Mouse (Mus musculus) liver, embryonic 15.5 days (tissue): ENCODE results near the gene Aldh3b3. TPM values are rescaled to one million over a fixed set of nuclear protein-coding genes. Genes with fewer than 3 reads are reported as not detected.

Experiments used
- ATAC-seq: fragments of 200-750 bp; cut with Nextera tagmentation; 2 replicates; pipeline ENCODE4 v1.8.0; 2017; ENCODE audit warnings: moderate number of reproducible peaks, mild to moderate bottlenecking, moderate library complexity; ENCODE audit not compliant: insufficient read depth
- H3K27ac ChIP-seq: fragments of 300-500 bp; sonication (generic); replicated peaks from 2 replicates; pipeline ENCODE4 v1.5.1; 2015; ENCODE audit warnings: mild to moderate bottlenecking, inconsistent platforms
- H3K27me3 ChIP-seq: fragments of 300-500 bp; sonication (generic); 2 replicates; pipeline ENCODE4 v1.6.1; 2015; ENCODE audit warnings: mild to moderate bottlenecking, inconsistent platforms
- H3K36me3 ChIP-seq: fragments of 300-500 bp; sonication (generic); replicated peaks from 2 replicates; pipeline ENCODE4 v1.6.1; 2015; ENCODE audit warnings: moderate library complexity, mild to moderate bottlenecking, inconsistent platforms
- H3K4me1 ChIP-seq: fragments of 300-500 bp; sonication (generic); replicated peaks from 2 replicates; pipeline ENCODE4 v1.6.1; 2015; ENCODE audit warnings: inconsistent platforms
- H3K4me2 ChIP-seq: fragments of 300-500 bp; sonication (generic); 2 replicates; pipeline ENCODE4 v1.6.1; 2015; ENCODE audit warnings: moderate library complexity, mild to moderate bottlenecking, inconsistent platforms
- H3K4me3 ChIP-seq: fragments of 300-500 bp; sonication (generic); replicated peaks from 2 replicates; pipeline ENCODE4 v1.5.1; 2015; ENCODE audit warnings: mild to moderate bottlenecking, inconsistent platforms
- H3K9ac ChIP-seq: fragments of 300-500 bp; sonication (generic); 2 replicates; pipeline ENCODE4 v1.6.1; 2015; ENCODE audit warnings: moderate library complexity, mild to moderate bottlenecking, inconsistent platforms
- H3K9me3 ChIP-seq: fragments of 300-500 bp; sonication (generic); replicated peaks from 2 replicates; pipeline ENCODE4 v1.6.1; 2016; ENCODE audit warnings: inconsistent platforms
- WGBS: fragments of 180-500 bp; shearing (Covaris S2); methylation state at CpG from one replicate; pipeline ENCODE4 v1.1.7; 2015; ENCODE audit warnings: mixed read lengths; ENCODE audit not compliant: insufficient replicate concordance; 5-methylcytosine and 5-hydroxymethylcytosine counted together
- polyA plus RNA-seq: library from polyadenylated mRNA; unstranded; fragments of >200 nt; fragmentation: Nextera tagmentation; extraction: Ambion mirVana; gene quantifications from 2 replicates; pipeline ENCODE4 v1.2.1, GENCODE M21; 2015

Aldh3b3 gene
- polyA plus RNA-seq, 1 experiment from 2014 or later = 0.03 TPM

GRCm38 (mm10) chr19:4001752-4002151 lies 43.3 kb downstream of the Aldh3b3 start:
- WGBS = 85% methylated on average over 5 of the region's 5 CpGs
- 0 out of 2 replicates have a peak overlapping the region, but pooled peaks have one; percentile 1 for H3K4me3 ChIP-seq
- H3K9me3 ChIP-seq = no peaks in the 10 kb centered on the region
- H3K27me3 ChIP-seq = no peaks in the 10 kb centered on the region
- peaks cover 12% of the 10 kb centered on the region for H3K36me3 ChIP-seq
- peaks cover 30% of the 10 kb centered on the region for H3K4me1 ChIP-seq
- no peak overlapping the region for H3K9ac ChIP-seq
- H3K27ac ChIP-seq = no peak overlapping the region
- 0 out of 2 replicates have a peak overlapping the region, but pooled peaks have one; percentile 99 for H3K4me2 ChIP-seq
- ATAC-seq = no peak

DNA sequence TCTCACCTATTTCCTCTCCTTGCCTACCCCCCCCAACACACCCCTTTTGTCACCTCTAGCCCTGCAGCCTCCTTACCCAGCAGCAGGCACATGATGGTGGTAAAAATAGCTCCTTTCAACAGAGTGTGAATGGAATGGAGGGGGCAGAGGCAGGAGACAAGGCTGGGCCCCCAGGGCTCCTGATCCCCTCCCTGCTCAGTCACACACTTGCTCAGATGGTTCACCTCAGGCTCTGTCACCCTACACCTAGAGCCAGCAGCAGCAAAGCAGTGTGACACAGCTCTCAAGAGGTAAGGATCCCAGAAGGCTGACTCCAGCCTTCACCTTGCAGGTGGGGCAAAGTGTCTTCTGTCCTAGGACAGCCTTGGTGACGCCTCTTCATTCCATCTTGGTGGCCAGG lies 44.7 kb downstream of the Aldh3b3 start, which contains the start of gene Doc2g:
Gene Doc2g (plus strand): TSS at position 202 of the 400 bp plus-strand sequence.
- Histone ChIP-seq H3K36me3 (peaks cover 25% of the 10 kb centered on the region), H3K4me3 (no peak within 1 kb of the TSS), H3K27me3 (no peaks in the 10 kb centered on the region), H3K4me1 (peaks cover 30% of the 10 kb centered on the region), H3K27ac (no peak within 1 kb of the TSS), H3K4me2 (no peak within 1 kb of the TSS), H3K9me3 (no peaks in the 10 kb centered on the region), H3K9ac (no peak within 1 kb of the TSS)
- 60% methylated on average over 1 of the region's 1 CpGs for WGBS
- no peak for ATAC-seq

DNA sequence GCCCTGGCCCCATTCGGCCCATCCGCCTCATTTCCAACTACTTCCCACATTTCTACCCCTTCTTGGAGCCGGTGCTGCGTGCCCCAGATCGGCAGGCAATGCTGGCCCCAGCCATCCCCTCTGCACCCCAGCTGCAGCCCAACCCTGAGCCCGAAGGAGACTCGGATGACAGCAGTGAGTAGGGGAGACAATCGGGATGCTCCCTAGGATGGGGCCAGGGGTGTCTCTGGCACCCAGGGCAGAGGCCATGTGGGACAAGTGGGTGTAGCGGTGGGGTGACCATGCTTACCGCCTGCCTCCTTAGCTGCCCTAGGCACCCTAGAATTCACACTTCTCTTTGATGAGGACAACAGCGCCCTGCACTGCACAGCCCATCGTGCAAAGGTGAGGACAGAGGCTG lies 45.2 kb downstream of the Aldh3b3 start:
- Histone ChIP-seq H3K9me3 (no peaks in the 10 kb centered on the region), H3K4me1 (peaks cover 30% of the 10 kb centered on the region), H3K27ac (no peak overlapping the region), H3K4me3 (no peak overlapping the region), H3K27me3 (no peaks in the 10 kb centered on the region), H3K4me2 (no peak overlapping the region), H3K36me3 (peaks cover 31% of the 10 kb centered on the region), H3K9ac (no peak overlapping the region)
- ATAC-seq = no peak
- 72% methylated on average over 12 of the region's 12 CpGs for WGBS

DNA sequence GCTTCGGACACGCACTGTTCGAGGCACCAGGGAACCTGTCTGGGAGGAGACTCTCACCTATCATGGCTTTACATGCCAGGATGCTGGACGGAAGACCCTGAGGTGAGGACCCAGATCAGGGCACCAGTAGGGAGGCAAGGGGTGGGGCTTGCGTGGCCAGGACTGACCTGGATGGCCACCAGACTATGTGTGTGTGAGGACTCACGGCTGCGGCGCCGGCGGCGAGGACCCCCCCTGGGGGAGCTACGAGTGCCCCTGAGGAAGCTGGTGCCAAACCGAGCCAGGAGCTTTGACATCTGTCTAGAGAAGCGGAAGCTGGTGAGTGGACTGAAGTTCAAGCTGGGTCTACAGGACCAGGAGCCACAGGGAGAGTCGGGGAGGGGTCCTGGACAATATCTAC lies 45.9 kb downstream of the Aldh3b3 start:
- 83% methylated on average over 15 of the region's 15 CpGs for WGBS
- Histone ChIP-seq H3K27me3 (no peaks in the 10 kb centered on the region), H3K4me1 (peaks cover 24% of the 10 kb centered on the region), H3K4me3 (no peak overlapping the region), H3K27ac (no peak overlapping the region), H3K9me3 (no peaks in the 10 kb centered on the region), H3K36me3 (peaks cover 38% of the 10 kb centered on the region), H3K9ac (no peak overlapping the region), H3K4me2 (no peak overlapping the region)
- no peak for ATAC-seq

DNA sequence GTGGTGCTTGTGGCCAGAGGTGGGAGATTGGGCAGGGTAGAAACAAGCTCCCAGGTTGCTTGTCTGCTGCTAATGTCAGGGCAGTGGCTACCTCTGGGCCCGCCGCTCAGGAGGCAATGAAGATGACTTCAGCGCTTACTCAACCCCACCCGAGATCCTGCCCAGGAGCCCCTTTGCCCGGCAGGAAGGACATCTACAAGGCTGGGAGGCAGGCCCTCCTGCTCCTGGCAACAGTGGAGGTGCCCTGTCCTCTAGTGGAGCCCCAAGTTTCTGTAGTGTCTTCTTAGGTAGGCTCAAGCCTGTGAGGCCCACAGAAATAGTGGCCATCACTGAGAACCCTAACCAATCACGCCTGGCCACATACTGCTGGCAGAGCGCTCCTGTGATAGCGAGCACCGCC lies 46.6 kb downstream of the Aldh3b3 start:
- Histone ChIP-seq H3K36me3 (peaks cover 45% of the 10 kb centered on the region), H3K9ac (no peak overlapping the region), H3K4me3 (no peak overlapping the region), H3K27ac (no peak overlapping the region), H3K4me1 (peaks cover 18% of the 10 kb centered on the region), H3K4me2 (no peak overlapping the region), H3K9me3 (no peaks in the 10 kb centered on the region), H3K27me3 (no peaks in the 10 kb centered on the region)
- no peak for ATAC-seq
- 80% methylated on average over 9 of the region's 9 CpGs for WGBS

GRCm38 (mm10) chr19:4005971-4006370 lies 47.5 kb downstream of the Aldh3b3 start:
- Histone ChIP-seq H3K27me3 (no peaks in the 10 kb centered on the region), H3K9me3 (no peaks in the 10 kb centered on the region), H3K4me3 (no peak overlapping the region), H3K4me2 (no peak overlapping the region), H3K9ac (no peak overlapping the region), H3K27ac (no peak overlapping the region), H3K36me3 (peaks cover 52% of the 10 kb centered on the region), H3K4me1 (peaks cover 14% of the 10 kb centered on the region)
- WGBS = 79% methylated on average over 8 of the region's 8 CpGs
- no peak for ATAC-seq

DNA sequence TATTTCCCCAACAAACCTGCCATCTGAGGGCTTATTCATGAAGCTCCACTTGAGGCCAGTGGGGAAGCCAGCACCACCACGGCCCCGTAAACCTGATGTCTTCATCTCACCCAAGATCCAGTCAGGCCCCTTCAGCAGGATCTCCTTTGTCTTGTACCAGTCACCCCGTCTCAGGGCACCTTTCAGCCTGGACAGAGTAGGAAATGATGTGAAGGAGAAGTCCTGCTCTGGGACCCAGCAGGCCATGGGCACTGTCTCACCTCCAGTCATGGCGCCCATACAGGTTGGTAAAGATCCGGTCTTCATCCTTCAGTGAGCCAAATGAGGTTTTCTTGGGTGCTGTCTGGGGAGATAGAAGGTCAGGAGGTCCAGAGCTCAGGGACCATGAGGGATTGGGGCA lies 52.6 kb downstream of the Aldh3b3 start:
- Histone ChIP-seq H3K4me3 (peak overlapping the region; percentile 83), H3K27me3 (no peaks in the 10 kb centered on the region), H3K4me1 (peaks cover 41% of the 10 kb centered on the region), H3K4me2 (peak overlapping the region; percentile 78), H3K27ac (no peak overlapping the region), H3K36me3 (peaks cover 50% of the 10 kb centered on the region), H3K9ac (no peak overlapping the region), H3K9me3 (no peaks in the 10 kb centered on the region)
- WGBS = 87% methylated on average over 5 of the region's 5 CpGs
- ATAC-seq = no peak

GRCm38 (mm10) chr19:4012432-4013022 lies 54.1 kb downstream of the Aldh3b3 start, which contains the start of gene Ndufv1:
Gene Ndufv1 (minus strand): TSS chr19:4012806.
- H3K4me3 ChIP-seq = peak within 1 kb of the TSS; percentile 83
- peak within 1 kb of the TSS; percentile 86 for H3K27ac ChIP-seq
- H3K9me3 ChIP-seq = no peaks in the 10 kb centered on the region
- H3K4me1 ChIP-seq = peaks cover 45% of the 10 kb centered on the region
- peak; percentile 98 for ATAC-seq
- peaks cover 35% of the 10 kb centered on the region for H3K36me3 ChIP-seq
- WGBS = under 1% methylated on average over 45 of the region's 45 CpGs
- peak within 1 kb of the TSS; percentile 78 for H3K4me2 ChIP-seq
- H3K9ac ChIP-seq = peak within 1 kb of the TSS; percentile 76
- H3K27me3 ChIP-seq = no peaks in the 10 kb centered on the region

DNA sequence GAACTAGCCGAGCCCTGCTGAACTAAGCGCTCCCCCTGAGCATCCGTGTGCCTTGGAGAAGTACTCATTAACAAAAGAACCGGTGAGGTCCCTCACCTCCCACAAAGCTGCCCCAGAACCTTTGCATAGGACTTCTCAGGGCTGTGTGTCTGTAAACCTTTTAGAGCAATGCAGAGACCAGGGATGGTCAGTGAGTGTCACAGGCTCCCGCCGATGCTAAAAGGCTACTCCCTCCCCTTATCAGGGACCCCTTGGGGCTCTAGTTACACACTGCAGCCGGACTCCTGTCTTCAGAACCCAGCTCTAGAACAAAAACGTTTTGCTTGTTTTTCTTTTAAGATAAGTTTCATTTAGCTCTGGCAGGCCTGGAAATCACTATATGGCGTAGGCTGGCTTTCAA lies 54.6 kb downstream of the Aldh3b3 start:
- peaks cover 45% of the 10 kb centered on the region for H3K4me1 ChIP-seq
- H3K27me3 ChIP-seq = no peaks in the 10 kb centered on the region
- H3K27ac ChIP-seq = peak overlapping the region; percentile 80
- H3K9me3 ChIP-seq = no peaks in the 10 kb centered on the region
- peak overlapping the region; percentile 78 for H3K4me2 ChIP-seq
- peaks cover 30% of the 10 kb centered on the region for H3K36me3 ChIP-seq
- H3K4me3 ChIP-seq = peak overlapping the region; percentile 83
- H3K9ac ChIP-seq = peak overlapping the region; percentile 63
- ATAC-seq = peak; percentile 49
- whole genome bisulfite sequencing = 9% methylated on average over 9 of the region's 9 CpGs

- H3K4me1 ChIP-seq = peaks cover 59% of the 10 kb centered on the region
- H3K27me3 ChIP-seq = no peaks in the 10 kb centered on the region
- no peaks in the 10 kb centered on the region for H3K9me3 ChIP-seq
- peak overlapping the region; percentile 78 for H3K27ac ChIP-seq
- 0 out of 2 replicates have a peak overlapping the region, but pooled peaks have one; percentile 2 for H3K9ac ChIP-seq
- no peak overlapping the region for H3K4me3 ChIP-seq
- H3K4me2 ChIP-seq = no peak overlapping the region
- no peak for ATAC-seq
- H3K36me3 ChIP-seq = peaks cover 13% of the 10 kb centered on the region
These were observed 56.4 kb downstream of the Aldh3b3 start for GRCm38 (mm10) chr19:4014802-4015201.

GRCm38 (mm10) chr19:4015635-4016034 lies 57.2 kb downstream of the Aldh3b3 start:
- no peak for ATAC-seq
- Histone ChIP-seq H3K27me3 (no peaks in the 10 kb centered on the region), H3K9me3 (no peaks in the 10 kb centered on the region), H3K9ac (no peak overlapping the region), H3K36me3 (0 out of 2 replicates have a peak, but pooled peaks cover 6% of the 10 kb centered on the region), H3K4me1 (peaks cover 59% of the 10 kb centered on the region), H3K27ac (peak overlapping the region; percentile 78), H3K4me3 (no peak overlapping the region), H3K4me2 (peak overlapping the region; percentile 0; the same call in 1 of the 2 replicates)
- 22% methylated on average over 5 of the region's 5 CpGs for whole genome bisulfite sequencing
